Mouse (Mus musculus): ENCODE results near the gene Foxi3. TPM values are rescaled to one million over a fixed set of nuclear protein-coding genes. Genes with fewer than 3 reads are reported as not detected.

Foxi3 gene
- polyA plus RNA-seq (2017; shearing (Covaris generic)), result not detected

DNA sequence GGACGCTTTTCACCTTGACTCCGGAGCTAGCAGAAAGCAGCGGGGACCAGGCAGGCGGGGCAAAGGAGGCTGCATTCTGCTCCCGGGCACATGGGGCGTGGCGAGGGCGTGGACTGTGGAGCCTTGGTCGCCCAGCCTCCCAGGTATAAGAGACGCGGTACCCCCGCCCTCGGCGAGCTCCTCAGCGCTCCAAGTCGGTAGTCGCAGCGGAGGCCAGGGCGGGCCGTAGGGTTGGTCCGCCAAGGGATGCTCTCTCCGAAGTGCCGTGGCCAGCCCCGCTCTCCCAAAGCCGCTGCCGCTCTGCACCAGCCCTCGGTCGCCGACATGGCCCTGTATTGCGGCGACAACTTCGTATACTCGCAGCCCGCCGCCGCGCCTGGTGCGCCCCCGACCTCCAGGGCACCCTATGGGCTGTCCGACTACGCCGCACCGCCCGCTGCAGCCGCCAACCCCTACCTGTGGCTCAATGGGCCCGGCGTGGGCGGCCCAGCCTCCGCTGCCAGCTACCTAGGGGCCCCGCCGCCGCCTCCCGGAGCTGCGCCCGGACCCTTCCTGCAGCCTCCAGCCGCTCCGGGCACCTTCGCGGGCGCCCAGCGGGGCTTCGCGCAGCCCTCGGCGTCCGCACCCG is at the start of gene Foxi3:
Foxi3 (plus strand) TSS at position 247 of the 628 bp plus-strand sequence.
- ATAC-seq, result peak; percentile 39

DNA sequence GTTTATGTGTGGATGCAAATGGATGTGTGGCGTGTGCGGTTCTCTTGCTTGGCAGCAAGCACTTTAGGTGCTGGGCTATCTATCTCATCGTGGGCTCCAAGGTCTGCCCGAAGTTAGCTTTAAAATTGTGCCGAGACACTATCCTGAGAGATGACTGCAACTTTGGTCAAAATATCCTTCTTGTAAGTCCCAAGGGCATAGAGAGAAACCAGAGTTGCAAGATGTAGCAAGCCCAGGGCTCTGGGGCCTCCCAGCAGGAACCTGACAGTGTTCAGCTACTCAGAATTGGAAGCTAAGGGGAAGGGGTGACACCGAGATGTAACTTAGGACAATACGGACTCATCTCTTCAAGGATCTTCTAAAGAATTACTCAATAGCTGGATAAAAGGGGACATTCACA is 46.8 kb upstream of the Foxi3 start:
- ATAC-seq, result no peak

DNA sequence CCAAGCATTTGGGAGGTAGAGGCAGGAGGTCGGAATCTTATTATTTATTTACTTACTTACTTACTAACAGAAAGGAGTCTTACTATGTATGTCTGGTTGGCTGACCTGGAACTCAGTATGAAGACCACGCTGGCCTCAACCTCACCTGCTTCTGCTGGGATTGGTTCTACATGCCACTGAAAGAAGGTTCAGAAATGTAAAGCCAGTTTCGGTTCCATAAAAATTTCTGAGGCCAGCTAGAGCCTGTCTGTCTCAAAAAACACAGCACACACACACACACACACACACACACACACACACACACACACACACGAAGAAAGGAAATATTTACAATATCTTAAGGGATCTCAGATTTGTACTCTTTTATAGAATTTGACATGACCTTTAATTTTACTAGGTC is 46.0 kb upstream of the Foxi3 start:
- no peak for ATAC-seq

DNA sequence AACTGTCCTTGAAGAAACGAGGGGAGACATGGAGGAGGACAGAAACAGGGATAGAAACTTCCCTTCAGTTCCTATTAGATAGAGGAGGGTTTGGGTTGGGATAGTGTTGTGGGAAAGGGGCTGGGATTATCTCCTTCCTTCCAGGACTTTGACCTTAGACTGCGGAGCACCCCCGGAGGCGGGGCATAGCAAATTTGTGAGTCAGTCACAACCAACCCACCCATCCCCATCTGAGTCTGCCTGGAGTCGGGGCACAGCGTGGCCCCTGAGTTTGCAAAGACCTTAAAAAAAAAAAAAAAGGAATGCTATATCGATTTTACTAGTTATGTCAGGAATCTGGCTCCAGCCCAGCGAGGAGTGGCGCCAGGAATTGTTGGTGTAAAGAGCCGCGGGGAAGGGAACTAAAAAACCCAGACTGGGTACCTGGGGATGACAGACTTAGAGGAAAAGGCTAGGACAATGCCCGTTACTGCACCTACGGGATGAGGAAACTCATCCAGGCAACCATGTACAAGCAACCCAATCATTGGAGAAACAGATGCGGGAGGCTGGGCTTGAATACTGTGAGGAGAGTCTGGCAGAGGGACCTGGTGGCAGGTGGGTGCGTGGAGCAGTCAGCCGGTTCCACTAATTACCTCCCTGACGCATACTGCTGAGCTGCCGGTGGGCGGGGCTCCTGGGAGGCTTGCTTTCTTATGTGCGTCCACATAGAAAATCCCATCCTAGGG is 44.5 kb upstream of the Foxi3 start:
- no peak for ATAC-seq

DNA sequence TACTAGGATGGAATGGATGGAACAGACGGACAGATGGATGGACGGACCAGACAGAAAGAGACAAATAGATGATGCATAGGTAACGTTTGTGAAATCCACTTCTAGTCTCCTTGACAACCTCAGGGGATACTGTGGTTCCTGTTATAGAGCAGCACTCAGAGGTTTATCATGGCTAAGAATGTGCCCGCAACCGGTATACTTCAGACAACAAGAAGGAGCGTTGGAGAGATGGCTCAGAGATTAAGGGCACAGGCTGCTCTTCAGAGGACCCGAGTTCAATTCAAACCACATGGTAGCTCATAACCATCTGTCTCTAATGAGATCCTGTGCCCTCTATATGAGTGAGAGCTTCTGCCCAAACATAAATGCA is 44.0 kb upstream of the Foxi3 start:
- ATAC-seq, result no peak

DNA sequence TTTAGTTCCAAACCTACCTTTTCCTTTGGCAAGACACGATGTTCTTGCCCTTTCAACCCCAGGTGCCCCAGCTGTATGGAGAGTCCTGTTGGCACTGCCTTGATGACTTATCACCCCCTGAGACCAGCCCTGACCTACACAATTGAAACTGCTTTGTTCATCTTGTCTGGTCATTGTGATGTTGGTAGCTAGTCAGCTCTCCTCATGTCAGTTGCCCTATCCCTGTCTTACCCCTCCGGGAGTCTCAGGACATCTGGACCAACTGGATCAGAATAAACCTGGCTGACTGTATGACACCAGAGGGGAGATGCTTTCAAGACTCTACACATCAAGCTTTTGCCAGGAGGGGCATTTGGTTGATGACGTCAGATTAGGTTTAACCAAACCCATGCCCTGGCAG is 37.5 kb upstream of the Foxi3 start, which contains the start of gene Tex37:
Tex37 (minus strand) TSS at position 101 of the 400 bp plus-strand sequence.
- no peak for ATAC-seq

DNA sequence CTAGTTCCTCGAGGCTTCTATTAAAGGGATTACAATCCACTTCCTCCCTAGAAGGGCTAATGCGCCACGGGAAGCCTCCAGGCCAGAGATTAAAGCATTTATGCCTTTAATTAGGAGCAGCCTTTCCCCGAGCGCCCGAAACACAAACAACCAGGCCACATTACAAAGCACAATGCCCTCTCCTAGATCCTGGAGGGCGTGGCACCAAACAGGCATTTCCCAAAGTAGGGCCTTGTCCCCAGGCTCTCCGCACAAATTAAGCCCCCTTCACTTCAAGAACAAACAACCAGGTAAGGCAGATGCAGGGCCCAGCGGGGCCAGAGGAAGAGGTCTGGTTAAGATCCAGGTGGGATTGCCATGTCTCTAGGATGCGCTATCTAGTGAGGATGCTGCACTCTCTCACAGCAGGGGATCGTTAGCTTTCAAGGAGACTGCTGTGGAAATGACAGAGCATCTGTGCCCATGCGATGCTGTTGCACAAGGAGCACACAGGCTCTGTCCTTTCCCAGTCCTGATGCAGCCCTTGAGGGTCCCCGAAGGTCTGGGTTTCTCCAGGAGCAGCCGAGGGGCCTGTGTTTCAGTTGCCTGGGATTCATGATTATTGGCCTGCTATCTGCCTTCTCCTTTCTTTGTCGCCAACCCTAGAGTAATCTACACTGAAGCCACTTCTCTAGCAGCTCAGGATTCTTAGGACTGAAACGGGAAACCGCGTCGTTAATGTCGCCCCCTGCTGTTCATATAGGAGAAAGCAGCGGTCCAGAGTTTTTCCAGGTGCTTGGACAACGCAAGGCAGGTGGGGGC is 34.9 kb upstream of the Foxi3 start:
- ATAC-seq, result peak; percentile 57

DNA sequence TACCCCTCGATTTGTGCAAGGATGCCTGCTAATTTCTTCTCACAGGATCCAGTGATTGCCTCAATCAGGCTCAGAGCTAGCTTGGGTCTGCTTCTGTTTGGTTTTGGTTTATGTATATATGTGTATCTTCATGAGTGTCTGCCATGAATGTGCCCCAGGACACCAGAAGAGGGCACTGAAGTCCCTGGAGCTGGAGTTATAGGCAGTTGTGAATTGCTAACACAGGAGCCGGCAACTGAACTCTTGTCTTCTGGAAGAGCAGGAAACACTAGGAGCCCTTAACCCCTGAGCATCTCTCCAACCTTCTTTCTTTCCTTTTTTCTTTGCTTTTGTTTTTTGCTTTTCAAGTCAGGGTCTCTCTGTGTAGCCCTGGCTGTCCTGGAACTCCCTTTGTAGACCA is 24.5 kb upstream of the Foxi3 start:
- ATAC-seq, result no peak

GRCm38 (mm10) chr6:70953274-70953673 is 3.1 kb upstream of the Foxi3 start:
- no peak for ATAC-seq

DNA sequence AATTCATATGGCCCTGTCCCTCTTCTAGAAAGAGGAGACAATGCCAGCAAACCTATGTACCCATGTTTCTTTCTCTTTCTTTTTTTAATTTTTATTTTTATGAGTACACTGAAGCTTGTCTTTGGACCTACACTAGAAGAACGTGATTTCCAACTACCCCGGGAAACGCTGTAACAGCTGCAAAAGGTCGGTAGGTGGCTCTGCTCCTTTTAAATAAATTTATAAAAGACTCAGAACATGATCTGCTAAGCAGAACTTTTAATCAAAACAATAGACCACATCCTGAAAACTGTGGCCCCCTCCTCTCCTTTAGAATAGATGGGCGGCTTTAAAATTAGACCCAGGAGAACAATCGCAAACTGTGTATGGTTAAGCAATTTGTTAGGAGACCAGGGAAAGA is 2.3 kb upstream of the Foxi3 start:
- no peak for ATAC-seq

GRCm38 (mm10) chr6:70955291-70955800 is 985 bp upstream of the Foxi3 start:
- ATAC-seq, result no peak

DNA sequence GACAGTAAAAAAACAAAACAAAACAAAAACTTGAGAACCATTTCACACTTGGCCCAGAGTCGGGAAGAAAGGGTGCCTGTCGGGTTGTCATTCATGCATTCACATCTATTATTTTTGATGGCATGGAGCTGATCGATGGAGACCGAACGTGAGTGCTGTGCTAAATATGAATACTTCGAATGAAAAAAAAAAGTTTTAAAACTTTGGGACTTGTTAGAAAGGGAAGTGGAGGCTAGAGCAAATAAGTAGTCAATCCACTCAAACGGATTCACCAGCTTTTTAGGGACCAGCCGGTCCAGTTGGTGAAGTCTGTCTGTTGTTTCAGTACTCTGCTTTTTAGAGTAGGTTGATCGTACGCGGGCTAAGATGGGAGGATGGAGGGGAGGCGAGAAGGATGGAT is 490 bp upstream of the Foxi3 start:
- ATAC-seq, result no peak

DNA sequence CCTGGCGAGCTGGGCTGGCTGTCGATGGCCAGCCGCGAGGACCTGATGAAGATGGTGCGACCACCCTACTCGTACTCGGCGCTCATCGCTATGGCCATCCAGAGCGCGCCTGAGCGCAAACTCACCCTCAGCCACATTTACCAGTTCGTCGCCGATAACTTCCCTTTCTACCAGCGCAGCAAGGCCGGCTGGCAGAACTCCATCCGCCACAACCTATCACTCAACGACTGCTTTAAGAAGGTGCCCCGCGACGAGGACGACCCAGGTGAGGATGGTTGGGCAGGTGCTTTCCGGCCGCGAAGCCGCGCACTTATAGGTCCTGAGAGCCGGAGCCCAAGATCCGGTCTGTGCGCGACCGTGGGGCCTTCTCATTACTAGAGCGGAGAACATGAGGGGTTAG is 605 bp downstream of the Foxi3 start:
- no peak for ATAC-seq

GRCm38 (mm10) chr6:70957341-70957940 is 1.1 kb downstream of the Foxi3 start:
- no peak for ATAC-seq

DNA sequence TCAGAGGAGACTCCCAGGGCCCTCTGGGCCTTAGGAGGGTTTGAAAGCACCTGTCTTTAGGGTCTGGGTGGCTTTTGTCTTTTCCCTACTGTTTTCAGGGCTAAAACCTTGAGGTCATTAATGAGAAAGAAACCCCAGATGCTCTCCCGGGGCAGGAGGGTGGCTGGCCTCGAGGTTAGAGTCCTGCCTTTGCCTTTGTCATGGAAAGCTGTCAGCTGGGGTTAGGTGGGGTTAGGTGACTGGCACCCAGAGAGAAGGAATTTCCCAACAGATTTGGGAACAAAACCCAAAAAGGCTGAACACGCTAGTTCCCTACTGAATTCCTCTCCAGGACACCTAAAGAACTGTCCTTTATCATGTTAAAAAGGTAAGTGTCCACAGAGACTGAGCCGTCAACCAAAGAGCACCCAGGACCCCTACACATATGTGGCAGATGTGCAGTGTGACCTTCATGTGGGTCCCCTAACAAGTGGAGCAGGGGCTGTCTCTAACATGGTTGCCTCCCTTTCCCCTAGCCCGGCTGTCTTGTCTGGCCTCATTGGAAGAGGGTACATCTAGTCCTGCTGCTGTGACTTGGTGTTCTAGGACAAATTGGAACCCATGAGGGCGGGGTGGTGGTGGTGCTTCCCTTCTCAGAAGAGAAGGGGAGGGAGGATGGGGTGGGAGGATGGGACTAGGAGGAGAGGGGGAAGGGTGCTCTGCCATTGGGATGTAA is 7.9 kb downstream of the Foxi3 start:
- ATAC-seq, result no peak

GRCm38 (mm10) chr6:70965694-70966093 is 9.4 kb downstream of the Foxi3 start:
- ATAC-seq, result no peak

DNA sequence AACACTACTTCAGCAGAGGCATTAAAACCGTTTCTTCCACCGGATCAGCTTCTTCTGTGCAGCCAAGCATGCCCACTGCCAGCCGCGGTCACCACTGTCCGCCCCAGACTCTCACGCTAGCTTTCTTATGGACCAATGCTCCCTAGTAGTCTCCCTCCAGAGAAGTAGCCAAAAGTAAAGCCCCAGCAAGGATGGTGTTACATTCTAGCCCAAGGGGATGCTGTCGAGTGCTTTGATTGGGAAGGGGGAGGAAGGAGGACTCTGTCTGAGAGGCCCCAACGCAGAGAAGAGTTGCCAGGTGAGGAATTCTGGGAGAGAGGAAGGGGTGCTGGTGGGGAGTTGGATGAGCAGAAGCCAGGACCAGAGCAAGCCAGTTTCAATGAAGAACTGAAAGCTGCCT is 11.1 kb downstream of the Foxi3 start:
- no peak for ATAC-seq

DNA sequence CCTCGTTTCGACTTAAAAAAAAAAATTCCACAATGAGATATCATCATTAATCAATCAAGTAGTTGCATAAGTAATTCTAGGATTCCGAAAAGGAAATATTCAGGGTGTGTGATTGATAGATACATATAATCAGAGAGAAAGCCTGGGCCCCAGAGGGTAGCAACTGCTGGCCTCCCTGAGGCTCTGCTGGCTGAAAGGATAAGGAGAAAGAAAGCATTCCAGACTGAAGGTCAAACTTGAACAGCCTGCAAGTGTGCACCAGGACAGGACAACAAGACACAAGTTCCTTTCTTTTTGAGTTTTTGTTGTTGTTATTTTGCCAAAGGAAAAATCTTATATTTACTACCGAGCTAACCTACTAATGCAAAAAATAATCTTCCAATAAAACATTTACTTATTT is 12.0 kb downstream of the Foxi3 start:
- no peak for ATAC-seq

DNA sequence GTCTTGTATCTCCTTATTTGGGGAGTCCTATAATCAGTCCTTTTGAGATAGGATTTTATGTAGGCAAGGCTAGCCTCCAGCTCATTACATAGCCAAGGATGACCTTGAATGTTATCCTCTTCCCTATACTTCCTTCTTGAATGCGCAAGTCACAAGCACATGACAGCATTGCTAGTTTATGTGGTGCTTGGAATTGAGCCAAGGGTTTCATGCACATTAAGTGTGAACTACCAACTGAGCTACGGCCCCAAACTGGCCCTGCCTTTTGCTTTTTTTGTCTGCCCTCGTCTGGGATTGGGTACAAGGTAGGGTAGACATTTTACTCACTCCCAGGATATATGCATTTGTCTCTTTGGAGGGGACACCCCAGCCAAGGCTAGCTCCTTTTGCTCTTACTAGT is 16.7 kb downstream of the Foxi3 start:
- no peak for ATAC-seq

GRCm38 (mm10) chr6:70981036-70981435 is 24.7 kb downstream of the Foxi3 start:
- no peak for ATAC-seq

GRCm38 (mm10) chr6:70982416-70982815 is 26.1 kb downstream of the Foxi3 start:
- no peak for ATAC-seq

DNA sequence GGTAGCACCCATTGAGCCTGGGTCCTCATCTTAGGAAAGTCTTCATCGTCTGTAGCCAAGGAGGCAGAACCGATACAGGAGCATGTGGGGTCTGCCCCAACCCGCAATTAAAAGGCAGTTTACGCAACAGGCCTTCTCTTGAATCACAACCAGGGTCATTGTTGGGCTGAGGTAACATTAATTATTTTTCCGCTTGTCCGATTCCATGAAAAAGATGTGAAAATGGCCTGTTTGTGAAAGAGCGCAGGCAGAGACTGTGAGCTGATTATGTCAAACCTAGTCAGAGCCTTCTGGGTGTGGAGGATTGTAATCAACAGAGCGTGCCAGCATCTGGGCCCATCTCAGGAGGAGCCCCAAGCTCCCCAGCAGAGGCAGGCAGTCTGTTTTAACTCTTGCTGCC is 30.4 kb downstream of the Foxi3 start:
- no peak for ATAC-seq

Measured in CD4-positive, CD25-positive, alpha-beta regulatory T cell, adult 4 months (primary cell).